Mouse (Mus musculus) T-cell, adult 2 months (primary cell): Measurements from ENCODE around the gene Radil.

Experiments
- DNase-seq: peaks from one replicate; pipeline ENCODE4 v3.0.0; 2022; ENCODE audit warnings: low spot score

Gene Radil

DNA sequence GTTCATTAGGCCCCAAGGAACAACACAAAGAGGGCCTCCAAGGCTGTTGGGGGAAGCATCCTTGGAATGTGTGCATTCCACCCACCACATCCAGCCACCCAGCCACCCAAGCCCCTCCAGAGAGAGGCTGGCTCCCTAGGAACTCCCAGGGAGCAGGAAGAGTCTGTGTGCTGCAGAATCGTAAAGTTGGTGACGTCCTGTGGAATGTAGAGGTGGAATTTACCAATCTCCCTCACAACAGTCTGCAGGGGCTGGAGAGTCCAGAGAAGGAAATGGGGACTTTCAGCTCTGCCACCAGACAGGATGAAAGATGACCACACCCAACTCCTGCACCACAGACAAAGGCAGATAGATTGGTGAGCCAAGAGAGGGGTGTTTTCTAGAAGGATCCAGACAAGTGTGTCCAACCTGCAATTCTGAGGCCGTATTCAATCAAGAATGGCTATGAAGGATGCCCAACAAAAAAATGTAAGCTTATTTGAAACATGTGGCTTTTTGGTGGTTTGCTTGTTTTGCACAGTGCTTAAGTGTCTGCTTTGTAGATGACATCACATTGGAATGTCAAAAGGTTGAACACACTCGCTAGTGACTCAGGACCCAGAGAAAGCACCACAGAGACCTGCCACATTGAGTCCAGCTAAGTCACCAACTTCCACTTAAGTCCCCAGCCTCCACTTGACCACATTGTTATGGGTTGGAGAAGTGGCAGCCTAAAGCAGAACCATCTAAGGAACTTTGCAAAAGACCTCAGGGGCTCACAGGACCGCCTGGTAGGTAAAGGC is 5.7 kb downstream of the Radil start:
- no peak for DNase-seq

DNA sequence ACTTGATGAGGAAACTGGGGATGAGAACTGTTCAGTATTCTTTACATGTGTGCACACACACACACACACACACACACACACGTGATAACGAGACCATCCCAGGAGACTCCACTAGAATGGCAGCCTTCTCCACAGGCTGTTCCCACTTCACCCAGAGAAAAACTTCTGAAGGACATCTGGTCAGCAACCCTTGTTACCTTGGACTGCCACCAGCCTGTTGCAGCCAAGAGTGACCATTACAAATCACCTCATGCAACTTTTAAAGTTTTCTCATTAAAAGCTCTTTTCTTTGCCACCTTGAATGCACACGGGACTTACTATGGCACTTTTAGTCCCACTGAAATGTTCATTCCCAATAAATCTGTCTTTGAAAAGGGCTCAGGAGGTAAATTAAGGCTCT is 13.6 kb downstream of the Radil start:
- DNase-seq: no peak

GRCm38 (mm10) chr5:142535388-142535787 is 15.5 kb downstream of the Radil start:
- DNase-seq: no peak

DNA sequence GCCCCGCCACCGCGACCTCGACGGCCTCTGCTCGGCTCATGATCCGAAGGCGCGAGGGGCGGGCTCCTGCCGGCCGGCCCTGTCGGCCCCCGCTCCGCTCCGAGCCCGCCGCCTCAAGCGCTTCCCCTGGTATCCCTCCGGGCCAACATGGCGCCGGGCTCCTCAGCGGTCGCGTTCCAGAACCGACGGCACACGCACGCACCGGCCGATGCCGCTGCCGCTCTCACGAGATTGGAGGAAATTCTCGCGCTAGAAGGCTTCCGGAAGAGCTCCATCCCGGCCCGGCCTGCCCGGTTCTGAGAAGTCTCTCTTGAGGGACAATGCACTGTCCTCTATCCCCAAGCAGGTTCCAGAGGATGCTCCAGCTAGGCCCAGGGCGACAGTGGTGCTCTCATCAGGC is 21.0 kb downstream of the Radil start, which contains the start of gene Papolb:
Papolb (minus strand) TSS at position 162 of the 400 bp plus-strand sequence.
- no peak for DNase-seq

- no peak for DNase-seq
Measured at GRCm38 (mm10) chr5:142524711-142525464, 26.0 kb downstream of the Radil start.

- DNase-seq: no peak
Measured at GRCm38 (mm10) chr5:142521195-142521866, 29.6 kb downstream of the Radil start.

DNA sequence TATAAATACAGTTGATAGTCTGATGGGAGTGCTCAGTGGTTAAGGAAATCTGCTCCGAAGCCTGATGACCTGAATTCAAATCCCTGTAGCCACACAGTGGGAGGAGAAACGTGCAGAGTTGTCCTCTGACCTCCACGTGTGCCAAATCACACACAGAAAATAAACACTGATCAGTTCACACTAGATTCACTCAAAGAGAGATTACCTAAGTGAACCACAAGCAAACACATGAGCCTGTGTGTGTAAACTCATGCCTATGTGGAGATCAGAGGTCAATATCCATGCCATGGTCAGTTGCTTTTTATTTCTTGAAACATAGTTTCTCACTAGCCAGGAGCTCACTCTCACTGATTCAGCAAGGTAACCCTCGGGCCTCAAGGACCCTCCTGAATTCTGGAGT is 30.5 kb downstream of the Radil start:
- no peak for DNase-seq

DNA sequence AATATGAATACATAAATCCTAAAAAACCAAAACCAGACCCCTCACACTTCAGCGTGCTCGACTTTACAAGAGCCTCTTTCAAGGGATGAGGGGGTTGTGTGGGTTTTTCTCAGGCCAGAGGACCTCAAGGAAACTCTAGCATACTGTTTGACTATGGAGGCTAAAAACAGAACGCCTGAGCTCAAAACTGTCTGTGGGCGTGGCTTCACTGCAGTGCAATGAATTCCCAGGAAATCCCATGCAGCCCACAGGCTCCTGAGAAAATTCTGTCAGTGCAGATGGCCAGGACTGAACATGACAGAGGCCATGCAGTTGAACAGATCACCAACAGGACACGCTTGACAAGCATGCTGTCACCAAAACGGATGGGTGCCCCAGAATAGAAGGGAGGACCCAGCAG is 31.9 kb downstream of the Radil start:
- no peak for DNase-seq

- no peak for DNase-seq
Measured at GRCm38 (mm10) chr5:142512112-142512511, 38.8 kb downstream of the Radil start.

DNA sequence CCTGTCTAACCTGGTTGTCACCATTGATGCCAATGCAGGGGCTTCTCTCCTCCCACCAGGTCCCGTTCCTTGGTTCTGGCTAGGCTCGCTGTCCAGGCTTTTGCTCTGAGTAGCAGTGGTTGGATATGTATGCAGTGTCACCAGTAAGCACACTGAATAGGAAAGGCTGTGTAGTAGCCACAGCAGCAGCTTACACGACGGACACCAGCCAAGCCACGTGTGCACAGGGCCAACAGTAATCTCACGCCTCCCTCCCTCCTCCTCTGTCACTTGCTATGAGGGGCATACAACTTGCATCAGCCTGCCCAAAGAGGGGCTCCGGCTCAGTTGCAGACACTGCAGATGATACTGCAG is 40.9 kb downstream of the Radil start:
- no peak for DNase-seq

- no peak for DNase-seq
Measured at GRCm38 (mm10) chr5:142509141-142510060, 41.5 kb downstream of the Radil start.

- DNase-seq: no peak
Measured at GRCm38 (mm10) chr5:142505695-142506423, 45.0 kb downstream of the Radil start.

- no peak for DNase-seq
Measured at GRCm38 (mm10) chr5:142504175-142504574, 46.7 kb downstream of the Radil start.

DNA sequence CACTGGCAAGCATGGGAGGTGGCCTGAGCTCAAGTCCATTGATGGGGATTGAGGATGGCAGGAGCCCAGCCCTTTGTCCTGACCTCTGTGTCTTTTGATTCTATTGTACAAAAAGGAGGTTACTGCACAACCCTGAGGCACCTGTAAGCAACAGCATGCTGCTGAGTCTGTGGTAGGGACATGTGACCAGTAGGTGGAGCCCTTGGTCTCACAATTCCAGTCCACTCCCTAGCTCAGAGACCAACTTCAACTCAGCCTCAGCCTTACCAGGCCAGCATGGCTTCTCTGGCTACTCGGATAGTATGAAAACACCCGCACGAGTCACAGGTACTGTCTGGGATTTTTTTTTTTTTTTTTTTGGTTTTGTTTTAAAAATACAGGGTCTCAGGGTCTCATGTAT is 48.5 kb downstream of the Radil start:
- DNase-seq: peak; percentile 38

GRCm38 (mm10) chr5:142500918-142501317 is 50.0 kb downstream of the Radil start:
- peak; percentile 38 for DNase-seq

- DNase-seq: no peak
Measured at GRCm38 (mm10) chr5:142498964-142499363, 51.9 kb downstream of the Radil start.

DNA sequence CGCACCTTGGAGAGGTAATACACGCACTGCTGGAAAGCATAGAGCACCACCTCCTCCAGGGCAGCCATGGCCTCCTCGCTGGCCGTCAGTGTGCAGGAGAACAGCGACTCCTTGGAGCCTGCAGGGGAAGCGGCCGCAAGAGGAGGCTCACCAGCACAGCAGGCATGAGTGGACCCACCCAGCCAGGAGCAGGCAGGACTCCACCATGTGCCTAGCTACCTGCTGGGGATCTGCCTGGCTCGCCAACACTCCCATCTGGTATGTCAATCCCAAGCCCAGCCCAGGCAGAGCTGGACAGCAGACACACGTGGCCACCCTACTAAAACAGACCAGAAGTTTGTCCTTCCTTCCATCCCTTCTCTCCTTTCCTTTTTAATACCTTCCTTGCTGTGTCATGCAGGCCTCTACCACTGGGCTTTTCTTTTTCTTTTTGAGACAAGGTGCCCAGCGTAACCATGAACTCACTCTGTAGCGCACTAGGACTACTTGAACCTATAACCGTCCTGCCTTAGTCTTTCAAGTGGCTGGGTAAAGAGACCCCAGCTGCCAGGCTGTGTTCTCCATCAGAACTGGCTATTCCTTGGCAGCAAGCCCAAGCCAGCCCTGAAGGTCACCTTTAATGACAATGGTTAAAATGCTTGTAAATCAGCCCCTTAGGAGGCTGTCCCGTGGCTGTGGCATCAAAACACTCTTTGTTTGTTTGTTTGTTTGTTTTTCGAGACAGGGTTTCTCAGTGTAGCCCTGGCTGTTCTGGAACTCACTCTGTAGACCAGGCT is 55.4 kb downstream of the Radil start:
- no peak for DNase-seq

GRCm38 (mm10) chr5:142493307-142493706 is 57.6 kb downstream of the Radil start:
- no peak for DNase-seq

DNA sequence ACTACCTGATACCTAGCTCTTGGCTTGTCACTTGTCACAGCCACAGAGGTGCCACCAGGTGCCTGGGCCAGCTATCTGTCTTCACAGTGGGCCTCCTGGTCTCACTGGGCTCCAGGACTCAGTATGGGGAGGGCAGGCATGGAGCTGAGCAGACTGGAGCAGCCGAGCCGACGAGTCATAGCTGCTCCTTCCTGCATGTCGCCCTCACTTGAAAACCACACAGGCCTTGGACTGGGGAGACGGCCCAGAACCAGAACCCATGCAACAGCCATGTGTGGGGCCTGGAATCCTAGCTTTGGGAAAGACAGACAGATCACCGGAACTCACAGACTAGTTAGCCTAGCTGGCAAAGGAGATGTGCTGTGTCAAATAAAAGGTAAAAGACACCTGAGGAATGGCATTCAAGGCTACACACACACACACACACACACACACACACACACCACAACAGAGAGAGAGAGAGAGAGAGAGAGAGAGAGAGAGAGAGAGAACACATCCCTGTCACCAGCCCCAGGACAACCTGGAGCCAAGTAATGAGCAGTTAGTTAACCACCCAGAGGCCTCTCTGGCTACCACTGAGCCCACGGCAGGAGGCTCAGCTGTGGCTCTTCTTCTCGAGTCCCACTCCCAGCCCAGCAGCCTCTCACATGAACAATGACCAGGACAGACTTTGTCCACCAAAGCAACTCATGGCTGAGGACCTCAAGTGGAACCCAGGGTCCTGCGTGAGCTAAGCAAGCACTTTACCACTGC is 60.8 kb downstream of the Radil start:
- DNase-seq: no peak

GRCm38 (mm10) chr5:142486654-142487053 is 64.2 kb downstream of the Radil start:
- DNase-seq: no peak
